Mouse (Mus musculus) MEL (cell line): ENCODE results near the gene Col24a1.

ENCODE experiments used
- BHLHE40 ChIP-seq: IDR thresholded peaks from 2 replicates; pipeline ENCODE4 v1.6.1; 2012; ENCODE audit warnings: low read depth, mild to moderate bottlenecking, inconsistent platforms, low read length, improper control_type of control experiment, borderline replicate concordance
- CHD1 ChIP-seq: IDR thresholded peaks from 2 replicates; pipeline ENCODE4 v1.6.1; 2012; ENCODE audit warnings: low read depth, mild to moderate bottlenecking, inconsistent platforms, low read length, improper control_type of control experiment
- CTCF ChIP-seq, 3 experiments: IDR thresholded peaks in 2 of 3; conservative IDR thresholded peaks in 1 of 3; 2 replicates each; pipeline ENCODE4 v1.5.1; 2011 to 2012; ENCODE audit warnings: low read length in 3 of 3, low read depth in 2 of 3, mild to moderate bottlenecking in 2 of 3, improper control_type of control experiment in 1 of 3, inconsistent platforms in 1 of 3, mixed read lengths in 1 of 3, moderate library complexity in 1 of 3; ENCODE audit not compliant: control insufficient read depth in 1 of 3, insufficient read depth in 1 of 3, poor library complexity in 1 of 3, severe bottlenecking in 1 of 3
- MYC ChIP-seq: IDR thresholded peaks from 2 replicates; pipeline ENCODE4 v1.6.1; 2011; ENCODE audit warnings: low read depth, mild to moderate bottlenecking, low read length, improper control_type of control experiment, moderate library complexity
- POLR2A ChIP-seq, 2 experiments: IDR thresholded peaks; 2 replicates each; pipeline ENCODE4 v1.6.1; 2011 to 2012; ENCODE audit warnings: low read length in 2 of 2, mild to moderate bottlenecking in 2 of 2, control low read depth in 1 of 2, improper control_type of control experiment in 1 of 2, low read depth in 1 of 2, moderate library complexity in 1 of 2; ENCODE audit not compliant: control insufficient read depth in 1 of 2, insufficient read depth in 1 of 2, poor library complexity in 1 of 2
- TBP ChIP-seq: IDR thresholded peaks from 2 replicates; pipeline ENCODE4 v1.8.0; 2011; ENCODE audit warnings: low read depth, low read length, improper control_type of control experiment
- ZC3H11A ChIP-seq: IDR thresholded peaks from 2 replicates; pipeline ENCODE4 v1.6.1; 2012; ENCODE audit warnings: low read depth, mild to moderate bottlenecking, inconsistent platforms, low read length, improper control_type of control experiment
- ZNF384 ChIP-seq: IDR thresholded peaks from 2 replicates; pipeline ENCODE4 v1.6.1; 2012; ENCODE audit warnings: low read depth, mild to moderate bottlenecking, inconsistent platforms, low read length, improper control_type of control experiment

DNA sequence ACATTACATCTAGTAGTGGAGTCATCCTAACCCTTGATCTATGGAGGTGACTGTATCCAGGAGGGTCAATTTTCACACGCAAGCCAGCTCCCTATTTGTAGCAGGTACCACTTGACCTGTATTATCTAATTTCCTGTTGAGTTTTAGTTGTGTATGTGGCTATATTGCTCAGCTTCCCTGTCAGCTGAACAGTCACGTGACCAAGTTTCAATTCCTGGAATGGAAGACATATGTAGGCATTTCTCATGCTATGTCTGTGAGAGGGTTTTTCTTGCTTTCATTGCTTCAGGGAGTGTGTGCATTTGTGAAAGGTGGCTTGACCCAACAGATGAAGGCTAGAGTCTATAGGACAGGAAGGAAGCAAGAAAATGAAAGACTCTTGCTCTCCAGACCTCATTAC lies 44.2 kb upstream of the Col24a1 start:
- TF ChIP-seq BHLHE40 (no peak), CTCF (IDR thresholded peaks at IDR 0.05 in 2 of 3, conservative IDR thresholded peaks at IDR 0.05 in 1 of 3; ENCODE audit: control insufficient read depth in 1 of 3, insufficient read depth in 1 of 3, low read depth in 2 of 3, low read length in 3 of 3, poor library complexity in 1 of 3, severe bottlenecking in 1 of 3) (no peak), ZC3H11A (no peak), ZNF384 (no peak), MYC (no peak), POLR2A (IDR thresholded peaks at IDR 0.05; ENCODE audit: control insufficient read depth in 1 of 2, insufficient read depth in 1 of 2, low read depth in 1 of 2, low read length in 2 of 2, poor library complexity in 1 of 2) (no peak), TBP (no peak), CHD1 (no peak)
